Mouse (Mus musculus) cerebellum, adult 11-12 months (tissue): ENCODE measurements around the gene Zfp473.
"Not testable (repeated sequence)": the region's sequence is repeated elsewhere in the genome, so short reads cannot be mapped to it uniquely, and the experiment has no call there.

Experiments
- DNase-seq: peaks from one replicate; pipeline ENCODE4 v3.0.0; 2022

The Zfp473 gene

GRCm38 (mm10) chr7:44709881-44710280, 41.0 kb downstream of the Zfp473 start:
- DNase-seq, result no peak

- DNase-seq, result no peak
Measured at GRCm38 (mm10) chr7:44708574-44708973, 42.3 kb downstream of the Zfp473 start, which contains the start of gene Izumo2. Gene Izumo2 (plus strand): TSS chr7:44708742.

- DNase-seq, result not testable (repeated sequence)
Measured at GRCm38 (mm10) chr7:44708093-44708492, 42.8 kb downstream of the Zfp473 start.

DNA sequence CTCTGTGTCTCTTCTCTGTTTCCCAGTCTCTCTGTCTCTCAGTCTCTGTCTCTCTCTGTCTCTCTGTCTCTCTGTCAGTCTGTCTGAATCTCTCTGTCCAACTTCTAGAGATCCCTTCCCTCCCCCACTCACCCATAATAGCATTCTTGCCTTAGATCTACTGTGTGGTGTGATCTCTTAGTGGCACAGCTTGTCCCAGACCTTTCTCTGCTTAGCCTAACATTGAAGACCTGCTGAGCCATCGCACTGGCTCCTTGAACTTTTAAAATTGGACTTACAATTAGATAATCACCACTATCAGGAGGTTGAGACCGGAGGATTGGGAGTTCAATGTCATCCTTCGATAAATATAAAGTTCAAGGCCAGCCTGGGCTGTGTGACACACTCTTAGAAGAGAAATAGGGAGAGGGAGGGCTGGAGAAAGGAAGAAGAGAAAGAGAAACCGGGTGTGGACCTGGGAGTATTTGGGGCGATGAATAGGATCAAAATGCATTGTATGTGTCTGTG, 43.6 kb downstream of the Zfp473 start:
- no peak for DNase-seq

DNA sequence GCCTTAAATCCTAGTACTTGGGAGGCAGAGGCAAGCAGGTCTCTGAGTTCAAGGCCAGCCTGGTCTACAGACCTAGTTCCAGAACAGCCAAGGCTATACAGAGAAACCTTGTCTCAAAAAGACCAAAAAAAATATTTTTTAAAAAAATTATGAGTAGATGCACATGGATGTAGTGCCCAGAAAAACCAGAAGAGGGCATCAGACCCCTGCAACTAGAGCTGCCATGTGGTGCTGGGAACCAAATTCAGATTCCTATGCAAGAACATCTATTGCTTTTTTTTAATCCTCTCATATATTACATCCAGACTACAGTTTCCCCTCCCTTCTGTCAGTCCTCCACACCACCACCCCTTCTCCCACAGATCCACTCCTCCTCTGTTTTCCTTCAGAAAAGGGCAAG, 44.5 kb downstream of the Zfp473 start:
- DNase-seq, result no peak

DNA sequence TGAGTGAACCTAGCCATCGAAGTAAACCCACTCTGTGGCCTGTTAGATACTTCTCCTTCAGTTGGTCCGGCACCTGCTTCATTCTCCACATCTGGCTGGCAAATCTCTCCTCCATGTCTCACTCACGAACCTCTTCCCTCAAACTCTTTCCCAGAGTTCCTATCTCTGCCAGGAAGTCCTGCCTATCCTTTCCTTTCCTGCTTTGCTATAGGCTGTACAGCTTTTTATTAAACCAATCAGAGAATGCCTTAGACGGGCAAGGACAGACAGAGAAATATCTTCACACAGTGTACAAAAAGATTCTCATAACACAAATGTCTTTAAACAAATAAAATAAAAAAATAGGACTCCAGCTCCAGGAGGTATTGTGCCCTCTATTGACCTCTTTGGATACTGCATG, 45.8 kb downstream of the Zfp473 start:
- DNase-seq, result no peak

DNA sequence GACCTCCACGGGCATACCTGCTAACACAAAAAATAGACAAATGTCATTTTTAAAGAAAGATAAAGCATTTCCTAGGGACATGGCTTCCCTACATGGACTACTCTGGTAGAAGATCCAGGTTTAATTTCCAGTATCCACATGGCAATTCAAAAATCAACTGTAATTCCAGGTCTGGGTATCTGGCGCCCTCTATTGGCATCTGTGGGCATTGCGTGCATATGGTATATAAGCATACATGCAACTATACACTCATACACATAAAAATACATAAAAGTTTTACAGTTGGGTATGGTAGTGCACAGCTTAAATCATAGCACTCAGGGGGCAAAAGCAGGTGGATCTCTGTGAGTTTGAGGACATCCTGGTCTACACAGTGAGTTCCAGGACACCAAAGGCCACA, 46.5 kb downstream of the Zfp473 start:
- no peak for DNase-seq

DNA sequence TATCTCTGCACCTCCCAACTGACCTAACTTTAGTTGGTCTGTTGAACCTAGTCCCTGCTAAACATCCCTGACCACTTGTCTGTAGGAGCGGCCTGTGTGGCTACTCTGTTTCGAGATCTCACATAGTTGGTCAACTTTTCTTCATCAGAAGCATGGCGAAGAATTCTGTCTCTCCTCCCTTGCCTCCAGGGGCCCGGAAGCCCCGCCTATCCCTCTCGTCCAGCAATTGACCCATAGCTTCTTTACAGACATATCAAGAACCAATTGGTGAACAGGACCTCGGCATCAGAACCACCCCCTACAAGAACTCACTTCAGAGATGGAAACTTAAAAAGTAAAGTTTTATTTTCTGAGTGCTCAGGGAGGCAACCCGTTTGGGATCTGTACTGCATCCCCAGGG, 47.9 kb downstream of the Zfp473 start:
- DNase-seq, result no peak

GRCm38 (mm10) chr7:44701921-44702320, 48.9 kb downstream of the Zfp473 start:
- peak; percentile 63 for DNase-seq

- no peak for DNase-seq
Measured at GRCm38 (mm10) chr7:44697980-44698379, 52.9 kb downstream of the Zfp473 start.

DNA sequence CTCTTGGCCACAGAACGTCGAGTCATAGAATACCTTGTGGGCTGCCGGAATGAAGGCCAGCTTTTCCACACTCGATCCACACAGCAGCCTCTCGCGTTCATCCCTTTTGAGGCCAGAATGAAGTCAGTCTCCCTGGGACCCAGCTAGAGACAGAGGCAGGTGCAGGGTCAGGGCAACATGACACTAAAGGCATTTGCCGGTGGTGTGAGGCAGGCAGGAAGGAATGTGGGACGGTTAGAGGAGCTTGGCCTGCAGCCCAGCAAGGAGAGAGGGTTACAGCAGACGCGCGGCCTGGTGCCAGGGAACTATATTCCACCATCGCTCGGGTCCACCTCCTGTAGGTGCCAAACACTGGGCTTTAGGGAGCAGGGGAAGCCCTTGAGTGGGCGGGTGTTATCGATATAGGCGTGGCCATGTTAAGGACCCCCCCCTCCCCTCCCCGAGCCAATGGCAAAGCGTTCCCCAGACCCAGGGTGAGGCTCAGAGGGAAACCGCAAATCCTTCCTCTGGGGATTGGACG, 53.6 kb downstream of the Zfp473 start:
- peak; percentile 72 for DNase-seq

DNA sequence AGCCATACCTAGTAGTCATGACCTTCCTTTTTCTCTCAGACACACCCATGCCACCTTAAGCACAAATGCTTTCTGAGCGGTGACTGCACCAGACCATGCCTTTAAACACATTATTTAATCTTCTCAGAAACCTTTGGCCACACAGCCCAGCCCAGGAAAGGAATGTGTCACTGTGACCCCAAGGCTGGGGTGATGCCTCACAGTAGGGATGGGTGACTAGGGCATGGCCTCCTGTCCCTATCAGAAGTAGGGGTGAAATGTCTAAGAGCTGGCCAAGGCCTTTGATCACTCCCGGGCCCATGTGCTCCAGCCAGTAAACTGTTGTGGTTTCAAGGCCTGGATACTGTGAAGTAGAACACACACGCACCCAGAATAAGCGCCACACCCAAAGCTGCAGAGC, 55.6 kb downstream of the Zfp473 start:
- DNase-seq, result no peak

DNA sequence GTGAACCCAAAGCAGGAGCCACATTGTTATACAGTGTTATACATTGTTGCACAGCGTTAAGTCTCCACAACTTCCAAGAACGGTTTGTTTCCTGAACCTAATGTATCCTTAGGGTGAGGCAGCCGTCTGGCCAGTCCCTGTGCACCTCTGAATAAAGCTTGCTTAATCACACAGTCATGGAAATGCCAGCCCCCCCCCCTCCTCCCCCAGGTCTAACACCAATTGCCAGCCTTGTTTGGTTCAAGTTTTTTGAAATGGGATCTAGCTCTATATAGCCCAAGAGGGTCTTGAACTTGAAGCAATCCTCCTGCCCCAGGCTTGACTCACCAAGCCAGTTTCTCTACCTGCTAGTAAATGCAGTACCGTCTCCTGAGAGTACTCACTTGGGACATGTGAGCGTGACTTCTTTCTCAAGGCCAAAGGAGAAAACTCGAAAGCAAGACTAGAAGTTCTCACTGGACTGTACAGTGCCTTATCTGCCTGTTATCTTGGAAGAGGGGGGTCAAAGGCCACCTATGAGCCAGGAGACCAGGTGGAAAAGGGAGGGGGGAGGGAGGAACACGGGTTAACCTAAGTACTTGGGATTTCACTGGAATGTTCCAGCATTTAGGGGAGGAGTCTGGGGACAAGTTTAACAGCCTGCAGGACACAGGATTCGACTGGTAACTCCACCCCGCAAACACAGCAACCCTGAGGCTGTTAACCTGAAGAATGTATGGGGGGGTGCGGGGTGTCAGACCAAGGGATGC, 57.2 kb downstream of the Zfp473 start:
- no peak for DNase-seq

GRCm38 (mm10) chr7:44689331-44689730, 61.5 kb downstream of the Zfp473 start:
- DNase-seq, result no peak

- DNase-seq, result no peak
Measured at GRCm38 (mm10) chr7:44688890-44689289, 62.0 kb downstream of the Zfp473 start.

- no peak for DNase-seq
Measured at GRCm38 (mm10) chr7:44685531-44686402, 65.1 kb downstream of the Zfp473 start.

DNA sequence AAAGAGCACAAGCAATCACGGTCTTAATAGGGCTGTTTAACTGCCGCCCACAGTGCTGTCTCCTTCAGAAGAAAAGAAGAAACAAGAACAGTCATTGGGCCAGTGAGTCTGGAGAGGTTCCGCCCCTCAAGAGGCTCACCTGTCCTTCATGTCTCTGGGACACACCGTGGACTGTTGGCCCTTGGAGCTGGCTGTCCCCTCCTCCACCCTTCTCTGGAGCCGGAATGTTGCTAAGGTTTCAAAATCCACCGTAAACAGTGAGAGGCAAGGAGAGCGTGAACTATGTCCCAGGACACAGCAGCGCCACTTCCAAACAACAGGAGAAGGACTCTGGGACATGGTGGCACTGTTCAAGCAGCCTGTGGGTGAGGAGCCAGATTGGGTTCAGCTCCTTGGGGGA, 67.2 kb downstream of the Zfp473 start:
- DNase-seq, result no peak
